Mouse (Mus musculus) megakaryocyte, embryonic 14.5 days (primary cell): Measurements from ENCODE around the gene Pard3.

Experiments used
- FLI1 ChIP-seq: IDR thresholded peaks from 2 replicates; pipeline ENCODE4 v1.6.1; 2012; ENCODE audit warnings: low read length, inconsistent platforms, mixed read lengths
- GATA1 ChIP-seq: IDR thresholded peaks from 3 replicates; pipeline ENCODE4 v1.6.1; 2012; ENCODE audit warnings: mixed read lengths, low read length, inconsistent platforms, borderline replicate concordance

DNA sequence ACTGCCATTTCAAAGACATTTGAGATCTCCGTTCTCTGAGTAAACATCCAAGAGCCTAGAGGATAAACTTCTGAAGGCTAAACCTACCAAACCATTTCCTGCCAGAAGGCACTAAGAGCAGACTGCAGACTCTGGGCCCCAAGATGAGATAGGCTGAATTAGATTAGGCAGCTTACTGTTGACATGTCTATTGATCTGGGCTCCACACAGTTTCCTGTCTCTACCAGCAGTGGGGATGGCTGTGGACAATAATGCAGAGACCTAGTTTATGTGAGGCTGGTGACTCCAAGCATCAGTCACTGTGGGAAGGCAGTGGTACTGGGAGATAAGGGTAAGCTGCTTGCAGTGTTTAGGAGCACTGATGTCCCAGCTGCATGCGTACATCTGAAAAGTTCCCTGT is 452.4 kb downstream of the Pard3 start:
- peak; percentile 74; the same call in 1 of the 3 replicates for TF ChIP-seq GATA1
- TF ChIP-seq FLI1 = no peak
